Mouse (Mus musculus) CH12.LX (cell line): Measurements from ENCODE around the gene Gfi1b.

Source experiments
- CTCF ChIP-seq, 2 experiments: IDR thresholded peaks in 1 of 2; conservative IDR thresholded peaks in 1 of 2; 2 replicates each; pipeline ENCODE4 v1.5.1; 2011 to 2012; ENCODE audit warnings: low read depth in 2 of 2, low read length in 2 of 2, improper control_type of control experiment in 1 of 2, inconsistent platforms in 1 of 2, mild to moderate bottlenecking in 1 of 2, moderate library complexity in 1 of 2
- E2F4 ChIP-seq: IDR thresholded peaks from 2 replicates; pipeline ENCODE4 v1.6.1; 2011; ENCODE audit warnings: low read depth, low read length, improper control_type of control experiment; ENCODE audit not compliant: insufficient replicate concordance
- EP300 ChIP-seq: IDR thresholded peaks from 2 replicates; pipeline ENCODE4 v1.6.1; 2011; ENCODE audit warnings: low read length, improper control_type of control experiment
- JUN ChIP-seq: IDR thresholded peaks from 2 replicates; pipeline ENCODE4 v1.6.1; 2011; ENCODE audit warnings: low read depth, mild to moderate bottlenecking, low read length, improper control_type of control experiment, moderate library complexity; ENCODE audit not compliant: insufficient read depth
- NELFE ChIP-seq: IDR thresholded peaks from 2 replicates; pipeline ENCODE4 v1.6.1; 2011; ENCODE audit warnings: low read depth, low read length, improper control_type of control experiment
- POLR2A ChIP-seq: IDR thresholded peaks from 2 replicates; pipeline ENCODE4 v1.6.1; 2011; ENCODE audit warnings: low read depth, mild to moderate bottlenecking, improper control_type of control experiment, low read length
- RAD21 ChIP-seq: IDR thresholded peaks from 2 replicates; pipeline ENCODE4 v1.6.1; 2011; ENCODE audit warnings: low read depth, mild to moderate bottlenecking, low read length, improper control_type of control experiment, moderate library complexity
- SIN3A ChIP-seq: IDR thresholded peaks from 2 replicates; pipeline ENCODE4 v1.6.1; 2012; ENCODE audit warnings: low read length, improper control_type of control experiment, inconsistent platforms
- USF1 ChIP-seq: IDR thresholded peaks from 2 replicates; pipeline ENCODE4 v1.6.1; 2014; ENCODE audit warnings: low read depth, mild to moderate bottlenecking, inconsistent platforms, low read length, improper control_type of control experiment

DNA sequence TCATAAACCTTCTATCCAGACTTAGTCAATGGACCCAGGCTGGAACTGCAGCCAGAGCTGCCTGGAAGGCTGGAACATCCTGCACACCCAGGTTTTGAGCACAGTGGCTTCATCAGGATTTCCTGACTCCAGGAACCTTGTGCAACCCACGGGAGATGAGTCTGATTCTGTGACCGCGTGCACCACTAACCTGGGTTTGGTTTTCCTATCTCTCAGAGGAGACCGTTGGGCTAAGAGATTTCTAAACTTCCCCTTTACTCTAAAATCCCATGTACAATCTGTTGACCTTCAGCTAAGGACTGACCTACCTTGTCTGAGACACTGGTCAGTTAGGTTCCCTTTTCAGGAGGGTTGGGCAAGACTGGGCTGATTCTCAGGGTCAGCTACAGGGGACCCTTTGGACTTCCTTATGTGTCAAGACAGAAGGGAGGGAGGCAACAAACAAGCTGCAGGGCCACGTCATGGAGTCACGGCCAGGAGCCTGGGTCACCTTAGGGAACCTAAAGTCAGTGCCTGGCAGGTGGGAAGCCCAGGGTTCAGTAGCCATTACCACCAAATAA, 2.9 kb downstream of the Gfi1b start:
- no peak for TF ChIP-seq RAD21
- no peak for TF ChIP-seq CTCF (conservative IDR thresholded peaks at IDR 0.05 in 1 of 2, IDR thresholded peaks at IDR 0.05 in 1 of 2; ENCODE audit: low read depth in 2 of 2, low read length in 2 of 2)
- no peak for TF ChIP-seq USF1
- TF ChIP-seq NELFE: no peak
- no peak for TF ChIP-seq JUN
- no peak for TF ChIP-seq SIN3A
- TF ChIP-seq POLR2A: no peak
- TF ChIP-seq EP300: no peak
- TF ChIP-seq E2F4: no peak
